Mouse (Mus musculus): ENCODE results near the gene Naxe.

The Naxe gene

DNA sequence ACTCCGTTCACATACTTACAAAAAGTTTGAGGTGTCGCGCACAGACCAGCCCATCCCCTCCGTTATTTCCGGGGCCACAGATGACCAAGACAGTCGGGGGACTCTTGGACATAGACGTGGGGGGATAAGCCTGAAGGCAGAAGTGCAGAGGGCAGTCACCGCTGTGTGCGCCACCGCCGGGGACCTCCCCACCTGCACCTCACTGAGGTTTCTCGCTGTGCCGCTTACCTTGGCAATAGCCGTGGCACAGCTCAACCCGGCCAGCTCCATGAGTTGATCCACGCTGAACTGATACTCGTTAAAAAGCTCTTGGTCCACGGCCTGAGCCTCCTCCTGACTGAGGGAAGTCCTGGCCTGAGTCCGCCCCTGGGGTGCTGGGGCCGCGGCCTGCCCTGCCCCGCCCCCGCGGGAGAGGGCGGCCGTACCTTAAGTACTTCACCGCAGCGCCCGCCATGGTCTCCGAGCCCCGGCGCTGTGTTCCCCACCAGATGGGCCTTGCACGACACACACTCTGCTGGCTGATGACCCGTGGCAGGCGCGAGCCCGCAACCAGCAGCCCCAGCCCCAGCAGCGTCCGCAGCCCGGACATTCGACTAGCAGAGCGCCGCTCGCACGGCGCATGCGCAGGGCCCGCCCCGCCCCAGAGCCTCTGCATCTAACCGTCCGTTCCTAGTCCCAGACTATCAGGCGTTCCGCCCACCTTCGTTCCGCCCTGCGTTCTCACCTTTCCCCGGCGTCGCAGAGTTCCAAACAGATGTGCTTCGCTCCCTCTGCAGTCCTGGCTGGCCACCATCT, at the start of gene Naxe:
Gene Naxe (minus strand): TSS at position 594 of the 795 bp plus-strand sequence.
- DNase-seq, result peak; percentile 82 to 85

- DNase-seq, result no peak
Measured at GRCm38 (mm10) chr3:88106126-88106525, 47.8 kb upstream of the Naxe start.

DNA sequence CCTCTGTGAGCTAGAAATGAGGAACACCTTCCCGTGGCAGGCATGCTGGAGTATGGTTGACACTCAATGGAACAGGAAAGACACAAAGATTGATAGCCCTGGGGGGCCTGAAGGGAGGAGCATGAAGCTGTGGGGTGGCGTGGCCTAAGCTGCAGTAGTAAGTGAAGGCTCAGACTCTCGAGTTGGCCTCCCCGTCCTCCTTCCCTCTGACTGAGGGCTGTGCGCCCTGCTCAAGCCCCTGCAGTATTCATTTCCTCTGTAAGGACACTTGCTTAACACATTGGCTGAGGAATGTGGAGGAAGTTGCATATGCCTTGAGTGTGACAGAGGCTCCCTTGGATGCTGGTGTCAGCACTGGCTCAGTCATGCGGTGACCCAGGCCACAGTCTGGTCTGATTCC, 44.3 kb upstream of the Naxe start:
- DNase-seq, result no peak

GRCm38 (mm10) chr3:88102196-88102595, 43.9 kb upstream of the Naxe start:
- DNase-seq, result no peak

GRCm38 (mm10) chr3:88101736-88102135, 43.4 kb upstream of the Naxe start:
- no peak for DNase-seq

DNA sequence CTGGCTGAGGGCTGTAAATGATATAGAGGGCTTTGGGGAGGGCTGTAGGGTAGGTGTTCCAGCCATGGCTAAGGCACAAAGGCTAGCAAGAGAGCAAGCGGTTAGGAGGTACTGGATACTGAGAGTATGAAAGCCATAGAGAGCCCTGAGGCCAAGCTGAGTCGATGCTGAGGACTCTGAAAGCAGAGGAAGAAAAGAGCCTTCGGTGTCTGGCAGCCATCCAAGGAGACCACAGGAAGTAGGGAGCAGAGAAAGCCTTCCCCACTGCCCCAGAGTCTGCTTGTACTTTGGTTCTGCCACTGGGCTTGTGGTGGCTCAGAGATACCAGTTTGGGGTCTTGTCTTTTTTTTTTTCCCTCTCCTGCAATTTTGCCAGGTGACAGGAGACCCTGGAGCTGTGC, 42.0 kb upstream of the Naxe start:
- no peak for DNase-seq

DNA sequence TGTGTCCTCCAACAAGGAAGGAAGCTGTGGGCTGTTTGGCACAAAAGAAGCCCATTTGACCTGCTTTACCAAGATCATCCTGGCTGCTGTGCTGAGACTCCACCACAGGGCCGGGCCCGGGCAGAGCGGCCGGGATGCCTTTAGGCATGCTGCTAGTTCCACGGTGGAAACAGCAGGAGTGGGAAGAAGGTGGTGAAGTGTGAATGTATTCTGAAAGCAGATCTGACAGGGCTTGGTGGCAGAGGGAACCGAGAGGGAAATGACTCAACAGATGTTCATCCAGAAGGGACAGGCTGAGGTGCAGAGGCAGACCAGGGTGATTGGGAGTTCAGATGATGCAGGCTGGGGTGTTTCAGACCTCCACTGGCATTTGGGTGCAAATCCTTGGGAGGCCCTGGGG, 39.4 kb upstream of the Naxe start:
- no peak for DNase-seq

DNA sequence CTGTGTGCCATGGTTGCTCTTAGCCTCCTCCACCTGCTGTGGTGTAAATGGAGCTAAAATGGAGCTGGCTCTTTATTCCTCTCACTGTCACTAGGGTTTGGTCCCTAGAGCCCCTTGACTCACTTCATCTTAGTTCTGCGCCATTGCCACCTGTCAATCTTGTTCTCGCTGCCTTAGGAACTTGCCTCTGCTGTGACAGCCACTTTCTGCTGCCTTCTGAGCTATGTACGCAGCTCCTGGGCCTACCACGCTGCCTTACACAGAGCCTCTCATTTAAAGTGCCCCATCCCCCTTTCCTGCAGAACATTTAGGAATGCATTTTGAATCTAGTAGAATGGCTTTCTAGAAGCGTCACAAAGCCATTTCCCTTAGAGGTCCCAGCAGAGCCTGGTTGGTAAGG, 35.8 kb upstream of the Naxe start:
- no peak for DNase-seq

- DNase-seq, result no peak
Measured at GRCm38 (mm10) chr3:88090616-88091015, 32.3 kb upstream of the Naxe start.

GRCm38 (mm10) chr3:88090106-88090505, 31.8 kb upstream of the Naxe start:
- no peak for DNase-seq

- peak; percentile 11 to 33 for DNase-seq
Measured at GRCm38 (mm10) chr3:88087688-88088087, 29.4 kb upstream of the Naxe start.

DNA sequence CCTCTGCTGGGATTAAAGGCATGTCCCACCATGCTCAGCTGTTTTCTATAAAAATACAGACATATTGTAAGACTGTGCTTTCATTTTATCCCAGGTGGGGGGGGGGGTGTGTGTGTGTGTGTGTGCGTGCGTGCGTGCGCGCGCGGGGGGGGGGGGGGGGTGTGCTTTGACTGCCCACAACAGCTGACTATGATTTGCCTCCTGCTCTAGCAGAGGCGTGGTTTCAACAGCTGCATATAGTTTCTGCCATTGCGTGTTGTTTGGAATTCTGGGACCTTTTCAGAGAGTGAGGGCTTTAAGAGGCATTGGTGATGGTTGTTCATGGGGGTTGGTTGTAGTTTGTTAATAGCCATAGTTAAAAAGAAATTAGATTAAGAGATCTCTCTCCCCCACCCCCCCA, 27.2 kb upstream of the Naxe start:
- no peak for DNase-seq

- DNase-seq, result no peak
Measured at GRCm38 (mm10) chr3:88084001-88084400, 25.7 kb upstream of the Naxe start.

- no peak for DNase-seq
Measured at GRCm38 (mm10) chr3:88082663-88083062, 24.4 kb upstream of the Naxe start.

GRCm38 (mm10) chr3:88082224-88082618, 23.9 kb upstream of the Naxe start:
- no peak for DNase-seq

DNA sequence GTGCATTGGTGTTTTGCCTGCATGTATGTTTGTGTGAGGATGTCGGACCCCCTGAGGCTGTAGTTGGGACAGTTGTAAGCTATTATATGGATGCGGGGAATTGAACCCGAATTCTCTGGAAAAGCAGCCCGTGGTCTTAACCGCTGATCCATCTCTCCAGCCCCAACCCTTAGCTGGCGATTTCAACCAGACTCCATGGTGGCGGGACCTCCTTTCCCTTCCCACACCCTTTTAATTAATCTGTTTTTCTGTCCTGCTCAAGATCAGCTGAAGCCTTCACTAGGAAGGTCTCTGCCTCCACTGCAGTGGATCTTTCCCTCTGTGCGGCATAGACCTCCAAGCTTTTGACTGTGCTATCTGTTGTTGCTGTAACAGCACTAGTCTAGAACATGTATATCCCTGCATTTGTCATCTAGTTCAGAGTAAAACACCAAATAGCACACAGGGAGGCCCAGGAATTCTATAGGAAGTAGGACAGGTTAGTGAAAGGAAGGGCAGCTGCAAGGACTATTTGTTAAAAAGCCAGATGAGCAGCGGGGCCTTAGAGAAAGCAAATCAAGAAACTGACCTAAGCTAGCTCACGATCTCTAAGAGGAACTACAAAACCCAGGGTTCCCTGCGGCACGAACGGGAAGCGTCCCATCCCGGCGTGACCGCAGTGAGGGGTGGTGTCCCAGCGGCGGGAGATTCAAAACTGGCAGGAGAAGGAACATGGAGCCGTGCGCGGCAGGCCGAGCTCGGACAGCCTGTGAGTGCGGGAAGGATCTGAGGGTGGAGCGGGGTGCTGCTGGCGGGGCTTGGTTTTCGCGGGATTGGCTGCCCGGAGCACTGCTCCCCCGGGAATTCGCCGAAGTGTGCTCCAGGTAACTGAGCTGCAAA, 23.3 kb upstream of the Naxe start, which contains the start of gene Iqgap3:
Gene Iqgap3 (plus strand): TSS at position 627 of the 879 bp plus-strand sequence.
- peak; percentile 78 to 84 for DNase-seq

GRCm38 (mm10) chr3:88078204-88078603, 19.9 kb upstream of the Naxe start, which contains the start of gene Ttc24:
Ttc24 (minus strand) TSS chr3:88078304.
- no peak for DNase-seq

GRCm38 (mm10) chr3:88077441-88077840, 19.1 kb upstream of the Naxe start:
- no peak for DNase-seq

DNA sequence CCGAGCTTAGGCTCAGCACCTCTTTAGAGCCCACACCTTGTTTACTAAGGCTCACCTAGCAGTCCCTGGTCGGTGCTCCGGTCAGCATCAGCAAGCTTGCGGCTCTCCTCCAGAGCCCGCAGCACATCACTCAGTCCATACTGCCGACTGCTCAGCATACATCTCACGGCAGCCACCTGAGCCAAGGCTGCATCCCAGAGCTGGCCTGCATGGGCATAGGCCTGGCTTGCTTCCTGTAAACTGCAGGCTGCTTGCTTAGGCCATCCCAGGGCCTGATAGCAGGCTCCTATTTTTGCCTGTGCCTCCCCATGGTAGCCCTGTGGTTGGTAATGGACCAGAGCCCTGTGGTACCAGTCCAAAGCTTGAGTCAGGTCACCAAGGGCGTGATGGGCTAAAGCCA, 16.5 kb upstream of the Naxe start:
- DNase-seq, result no peak

GRCm38 (mm10) chr3:88074351-88074750, 16.1 kb upstream of the Naxe start:
- no peak for DNase-seq

- DNase-seq, result no peak
Measured at GRCm38 (mm10) chr3:88073631-88074030, 15.3 kb upstream of the Naxe start.

DNA sequence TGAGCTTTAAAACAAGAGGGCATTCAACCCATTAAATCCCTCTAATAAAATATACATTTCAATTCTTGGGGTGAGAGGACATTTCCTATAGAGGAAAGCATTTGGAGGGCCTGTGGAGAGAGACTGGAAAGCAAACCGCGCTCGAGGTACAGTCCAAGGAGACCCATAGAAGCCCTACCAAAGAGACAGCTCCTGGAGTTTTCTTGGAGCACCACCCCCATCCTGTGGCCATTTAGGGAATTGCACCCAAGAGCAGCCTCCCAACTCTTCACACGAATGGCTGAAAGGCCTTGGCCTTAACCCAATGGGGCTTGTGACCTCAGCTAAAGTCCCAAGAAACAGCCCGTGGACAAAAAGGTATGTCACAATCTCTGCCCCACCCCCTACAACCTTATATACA, 13.5 kb upstream of the Naxe start:
- peak; percentile 77 to 82 for DNase-seq

GRCm38 (mm10) chr3:88068386-88068785, 10.1 kb upstream of the Naxe start:
- DNase-seq, result no peak

- DNase-seq, result no peak
Measured at GRCm38 (mm10) chr3:88057030-88057429, 1.3 kb downstream of the Naxe start.

All from thymus, postnatal 36 days (tissue).